In genomic region chr8:78323391-78323790, GRCm38 (mm10) we compare ENCODE assay signal across 31 mouse cellular contexts.
"Had no signal": no experiment of that assay in that cellular context is flagged by ENCODE, and none has a peak within 500 bp of the region (broad histone marks: within the 10 kb centered on the region; RNA-seq: fewer than 3 reads in every experiment).

No protein-coding gene starts in this region.

- H3K4me1 ChIP-seq: limb, embryonic 10.5 days; liver, embryonic 12.5 days; liver, embryonic 13.5 days; liver, embryonic 15.5 days; lung, embryonic 15.5 days; megakaryocyte, embryonic 14.5 days; midbrain, embryonic 10.5 days; midbrain, embryonic 12.5 days; midbrain, embryonic 13.5 days; midbrain, embryonic 15.5 days; neural tube, embryonic 12.5 days had no signal

- H3K9me3 ChIP-seq: limb, embryonic 10.5 days; limb, embryonic 12.5 days; limb, embryonic 13.5 days; limb, embryonic 15.5 days; liver, embryonic 12.5 days; liver, embryonic 13.5 days; liver, embryonic 15.5 days; lung, embryonic 15.5 days; midbrain, embryonic 10.5 days; midbrain, embryonic 12.5 days; midbrain, embryonic 13.5 days; midbrain, embryonic 15.5 days; neural tube, embryonic 12.5 days had no signal

- H3K36me3 ChIP-seq: limb, embryonic 10.5 days; limb, embryonic 12.5 days; limb, embryonic 13.5 days; limb, embryonic 15.5 days; liver, embryonic 12.5 days; liver, embryonic 13.5 days; liver, embryonic 15.5 days; lung, embryonic 15.5 days; midbrain, embryonic 10.5 days; midbrain, embryonic 12.5 days; midbrain, embryonic 13.5 days; midbrain, embryonic 15.5 days; neural tube, embryonic 12.5 days had no signal

- DNase-seq: left cerebral cortex, postnatal 4 days; liver; liver, embryonic 13.5 days; liver, postnatal 0 days; lung, adult 18-20 months; lung, adult 2 months; lung, embryonic 14.5 days; lung, postnatal 10 days; lung, postnatal 14 days; lung, postnatal 36 days; lung, postnatal 4 days; midbrain, embryonic 14.5 days had no signal

- H3K27ac ChIP-seq: left cerebral cortex, adult 2 months; limb, embryonic 10.5 days; limb, embryonic 12.5 days; limb, embryonic 13.5 days; limb, embryonic 15.5 days; liver, embryonic 12.5 days; liver, embryonic 13.5 days; liver, embryonic 14.5 days; liver, embryonic 15.5 days; lung, embryonic 15.5 days; macrophage; midbrain, embryonic 10.5 days; midbrain, embryonic 12.5 days; midbrain, embryonic 13.5 days; midbrain, embryonic 15.5 days; neural tube, embryonic 12.5 days had no signal

- ATAC-seq: liver, embryonic 12.5 days; liver, postnatal 0 days; lung, postnatal 0 days; midbrain, embryonic 13.5 days; midbrain, embryonic 15.5 days had no signal

- H3K27me3 ChIP-seq: limb, embryonic 12.5 days; limb, embryonic 13.5 days; limb, embryonic 15.5 days; liver, embryonic 12.5 days; liver, embryonic 13.5 days; liver, embryonic 15.5 days; lung, embryonic 15.5 days; megakaryocyte, embryonic 14.5 days; midbrain, embryonic 12.5 days; midbrain, embryonic 13.5 days; midbrain, embryonic 15.5 days; neural tube, embryonic 12.5 days had no signal

- H3K4me3 ChIP-seq: left cerebral cortex, adult 2 months; limb, embryonic 10.5 days; limb, embryonic 12.5 days; limb, embryonic 13.5 days; limb, embryonic 15.5 days; liver, embryonic 12.5 days; liver, embryonic 13.5 days; liver, embryonic 15.5 days; lung, embryonic 15.5 days; megakaryocyte, embryonic 14.5 days; midbrain, embryonic 10.5 days; midbrain, embryonic 12.5 days; midbrain, embryonic 13.5 days; midbrain, embryonic 15.5 days; myocyte; neural tube, embryonic 12.5 days had no signal

- H3K9ac ChIP-seq: limb, embryonic 12.5 days; limb, embryonic 13.5 days; limb, embryonic 15.5 days; liver, embryonic 12.5 days; liver, embryonic 13.5 days; liver, embryonic 14.5 days; liver, embryonic 15.5 days; liver, postnatal 0 days; lung, embryonic 14.5 days; lung, embryonic 15.5 days; midbrain, embryonic 12.5 days; midbrain, embryonic 13.5 days; midbrain, embryonic 15.5 days; neural tube, embryonic 12.5 days had no signal

- H3K4me2 ChIP-seq: limb, embryonic 12.5 days; limb, embryonic 13.5 days; limb, embryonic 15.5 days; liver, embryonic 11.5 days; liver, embryonic 12.5 days; liver, embryonic 13.5 days; liver, embryonic 15.5 days; lung, embryonic 14.5 days; lung, embryonic 15.5 days; midbrain, embryonic 12.5 days; midbrain, embryonic 13.5 days; midbrain, embryonic 15.5 days; neural tube, embryonic 12.5 days had no signal
